Comparison of ENCODE assay signal across 12 mouse cellular contexts in genomic region chr4:81252334-81252733, GRCm38 (mm10).
A peak's percentile ranks its signal among the peaks of the same experiment; 100 is the strongest.
DNase-seq lines count a peak whose midpoint lies in the region; ATAC-seq and TF ChIP-seq lines count a peak whose summit lies in the region.
"Had no signal": no experiment of that assay in that cellular context is flagged by ENCODE, and none has a peak within 500 bp of the region (broad histone marks: within the 10 kb centered on the region; RNA-seq: fewer than 3 reads in every experiment).

No protein-coding gene starts in this region.

- H3K4me3 ChIP-seq in kidney, adult 2 months (ENCODE audit: insufficient read depth, low read depth, low read length) = no peak overlapping the region
- H3K4me3 ChIP-seq in kidney, postnatal 0 days (replicated peaks; ENCODE audit: low read depth, low read length) = no peak overlapping the region
- H3K4me3 ChIP-seq: hindbrain, embryonic 15.5 days; liver, embryonic 12.5 days had no signal

- H3K4me1 ChIP-seq in kidney, adult 2 months (ENCODE audit: control insufficient read depth, insufficient read depth, low read length) = peaks cover 3% of the 10 kb centered on the region; the same call in 1 of the 2 replicates
- H3K4me1 ChIP-seq in kidney, postnatal 0 days (replicated peaks; ENCODE audit: insufficient read depth, low read length) = no peaks in the 10 kb centered on the region
- H3K4me1 ChIP-seq: liver, embryonic 12.5 days had no signal

- H3K27ac ChIP-seq in kidney, adult 2 months (ENCODE audit: insufficient read depth, low read depth, low read length) = no peak overlapping the region
- H3K27ac ChIP-seq in kidney, postnatal 0 days = no peak overlapping the region
- H3K27ac ChIP-seq: hindbrain, embryonic 15.5 days; liver, embryonic 12.5 days; macrophage had no signal

- peak; percentile 24; the same call in 1 of the 2 replicates for TF ChIP-seq CTCF in kidney, adult 2 months (conservative IDR thresholded peaks at IDR 0.05; ENCODE audit: insufficient read depth, insufficient read length, low read depth, low read length)
- TF ChIP-seq CTCF in kidney, postnatal 0 days (IDR thresholded peaks at IDR 0.05; ENCODE audit: low read depth) = no peak; the same call in 1 of the 2 replicates

- H3K27me3 ChIP-seq in kidney, adult 2 months (replicated peaks; ENCODE audit: control insufficient read depth, insufficient read depth, low read length) = no peaks in the 10 kb centered on the region
- H3K27me3 ChIP-seq in kidney, postnatal 0 days (ENCODE audit: insufficient read depth, low read length) = no peaks in the 10 kb centered on the region
- H3K27me3 ChIP-seq: hindbrain, embryonic 15.5 days; liver, embryonic 12.5 days had no signal

- no peak; the same call in 1 of the 2 replicates for ATAC-seq in kidney, postnatal 0 days (replicated peaks; ENCODE audit: low FRiP score, low read depth)
- no peak for ATAC-seq in megakaryocyte, adult 5-6 weeks (ENCODE audit: poor library complexity, severe bottlenecking)
- ATAC-seq: activated CD4-positive, CD25-positive, alpha-beta regulatory T cell, adult 4 months; liver, embryonic 12.5 days had no signal

- no peaks in the 10 kb centered on the region for H3K36me3 ChIP-seq in kidney, adult 2 months (ENCODE audit: control insufficient read depth, insufficient read depth, low read length)
- H3K36me3 ChIP-seq in kidney, postnatal 0 days (ENCODE audit: insufficient read depth, low read length) = no peaks in the 10 kb centered on the region
- H3K36me3 ChIP-seq: hindbrain, embryonic 15.5 days; liver, embryonic 12.5 days had no signal

- no peaks in the 10 kb centered on the region for H3K9me3 ChIP-seq in kidney, postnatal 0 days (replicated peaks; ENCODE audit: low read length)
- H3K9me3 ChIP-seq: hindbrain, embryonic 15.5 days; liver, embryonic 12.5 days had no signal

- 64% methylated on average over 1 of the region's 1 CpGs for WGBS in kidney, adult 2 months
- 84% methylated on average over 1 of the region's 1 CpGs for WGBS in kidney, postnatal 0 days

- TF ChIP-seq POLR2A in kidney, adult 2 months (IDR thresholded peaks at IDR 0.05; ENCODE audit: low read depth, low read length) = no peak

- no peak overlapping the region for H3K4me2 ChIP-seq in kidney, postnatal 0 days (ENCODE audit: low read length)
- H3K4me2 ChIP-seq: hindbrain, embryonic 15.5 days; liver, embryonic 12.5 days had no signal

- peak; percentile 34 for DNase-seq in kidney, adult 2 months
- no peak for DNase-seq in kidney, adult 11 months
- DNase-seq in A20 (ENCODE audit: low read depth, low spot score) = peak; percentile 7
- peak; percentile 67 for DNase-seq in adipocyte (ENCODE audit: low spot score)
- DNase-seq in kidney, postnatal 0 days (ENCODE audit: low spot score) = peak; percentile 58
- no peak for DNase-seq in layer of hippocampus, postnatal 36 days
- no peak for DNase-seq in heart, adult 8-10 months (ENCODE audit: low spot score)

- no peak overlapping the region for H3K9ac ChIP-seq in kidney, postnatal 0 days (ENCODE audit: low read depth, low read length)
- H3K9ac ChIP-seq: hindbrain, embryonic 15.5 days; liver, embryonic 12.5 days had no signal

Comparison
In these comparisons a context has a peak if more than half of its experiments do, and no peak if none do; other contexts are left out.
1. DNase-seq: peak in kidney, adult 2 months (single experiment), A20 (single experiment), adipocyte (single experiment) and kidney, postnatal 0 days (single experiment); none in kidney, adult 11 months (single experiment), layer of hippocampus, postnatal 36 days (0 of 2) and heart, adult 8-10 months (single experiment).